Mouse (Mus musculus): ENCODE results near the gene Cdh16.
"Not testable (repeated sequence)": the region's sequence is repeated elsewhere in the genome, so short reads cannot be mapped to it uniquely, and the experiment has no call there.

The Cdh16 gene

GRCm38 (mm10) chr8:104624161-104624560 lies at the start of gene Cdh16:
Cdh16 (minus strand) TSS chr8:104624396.
- DNase-seq: no peak

DNA sequence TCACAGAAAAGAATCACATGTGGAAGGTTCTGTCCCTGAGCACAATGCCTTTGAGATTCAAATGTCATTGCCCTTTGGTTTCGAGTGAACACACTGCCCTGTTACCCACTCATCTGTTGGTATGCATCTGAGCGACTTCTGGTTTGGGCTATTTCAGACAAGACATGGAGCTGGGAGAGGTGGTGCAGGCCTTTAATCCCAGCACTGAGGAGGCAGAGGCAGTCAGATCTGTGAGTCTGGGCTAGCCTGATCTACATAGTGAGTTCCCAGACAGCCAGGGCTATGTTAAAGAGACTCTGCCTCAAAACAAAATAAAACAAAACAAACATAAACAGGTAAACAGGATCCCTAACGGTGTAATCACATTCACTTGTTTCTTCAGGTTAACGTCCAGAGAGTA lies 31.4 kb upstream of the Cdh16 start:
- DNase-seq: no peak

- peak; percentile 90 to 91 for DNase-seq
These were observed 30.8 kb upstream of the Cdh16 start for GRCm38 (mm10) chr8:104654984-104655383.

GRCm38 (mm10) chr8:104644187-104644586 lies 20.0 kb upstream of the Cdh16 start:
- not testable (repeated sequence) for DNase-seq

- no peak for DNase-seq
These were observed 18.1 kb upstream of the Cdh16 start for GRCm38 (mm10) chr8:104642324-104642654.

- peak; percentile 89 to 91 for DNase-seq
These were observed 17.5 kb upstream of the Cdh16 start, which contains the start of gene Ciao2b for GRCm38 (mm10) chr8:104641426-104642323. Ciao2b (minus strand) TSS chr8:104641965.

DNA sequence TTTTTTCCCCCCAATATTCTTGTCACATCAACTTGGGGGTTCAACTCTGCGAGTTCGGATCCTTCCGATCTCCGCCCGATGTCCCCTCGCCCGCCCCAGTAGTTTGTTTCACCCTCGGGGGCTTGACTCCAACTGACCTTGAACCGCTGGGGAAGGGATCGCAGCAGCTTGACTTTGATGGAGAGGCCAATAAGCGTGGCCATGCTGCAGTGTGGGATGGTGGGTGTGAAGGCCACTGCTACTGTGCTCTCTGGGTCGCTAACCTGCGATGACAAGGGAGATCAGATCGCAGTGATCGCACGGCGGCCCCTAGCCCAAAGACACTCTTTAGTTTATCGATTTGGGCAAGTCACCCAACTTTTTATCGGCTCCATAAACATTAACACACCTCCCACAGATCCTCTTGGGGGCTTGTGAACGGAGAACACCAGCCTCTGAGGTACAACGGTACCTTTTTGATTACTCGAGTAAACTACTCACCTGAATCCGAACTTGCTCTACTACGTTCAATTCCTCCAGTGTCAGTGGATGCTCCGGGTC lies 16.7 kb upstream of the Cdh16 start:
- DNase-seq: no peak

GRCm38 (mm10) chr8:104640241-104640640 lies 16.0 kb upstream of the Cdh16 start:
- DNase-seq: no peak

- no peak for DNase-seq
These were observed 13.8 kb upstream of the Cdh16 start for GRCm38 (mm10) chr8:104638010-104638409.

DNA sequence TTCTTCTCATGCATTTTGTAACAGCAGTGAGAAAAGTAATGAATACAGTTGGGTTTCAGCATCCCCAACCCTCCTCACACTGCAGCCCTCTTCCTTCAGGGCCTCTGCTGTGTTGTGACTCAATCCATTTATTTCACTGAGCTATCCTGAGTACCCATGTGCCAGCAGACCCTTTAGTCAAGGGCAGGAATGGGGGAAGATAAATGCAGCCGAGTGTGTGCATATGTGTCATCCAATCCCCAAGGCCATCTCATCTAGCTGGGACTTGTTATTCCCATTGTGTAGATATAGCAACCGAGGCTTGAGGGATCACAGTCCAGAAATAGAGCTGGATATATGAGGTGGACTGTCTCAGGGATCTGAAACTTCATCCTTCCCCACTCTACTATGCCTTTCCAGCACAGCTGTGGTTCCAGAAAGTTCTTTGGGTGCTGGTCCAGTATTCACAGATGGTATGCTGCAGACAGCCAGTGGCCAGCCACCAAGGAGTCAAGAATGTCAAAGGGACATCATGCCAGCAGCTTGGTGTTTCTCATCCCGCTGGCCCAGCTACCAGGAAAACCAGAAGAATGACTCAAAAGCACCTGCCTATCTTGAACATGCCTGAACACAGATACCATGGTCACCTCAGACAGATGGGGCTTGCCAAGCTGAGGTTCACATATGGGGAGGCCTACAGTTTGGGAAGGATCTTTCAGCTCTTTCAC lies 11.0 kb upstream of the Cdh16 start:
- DNase-seq: no peak

DNA sequence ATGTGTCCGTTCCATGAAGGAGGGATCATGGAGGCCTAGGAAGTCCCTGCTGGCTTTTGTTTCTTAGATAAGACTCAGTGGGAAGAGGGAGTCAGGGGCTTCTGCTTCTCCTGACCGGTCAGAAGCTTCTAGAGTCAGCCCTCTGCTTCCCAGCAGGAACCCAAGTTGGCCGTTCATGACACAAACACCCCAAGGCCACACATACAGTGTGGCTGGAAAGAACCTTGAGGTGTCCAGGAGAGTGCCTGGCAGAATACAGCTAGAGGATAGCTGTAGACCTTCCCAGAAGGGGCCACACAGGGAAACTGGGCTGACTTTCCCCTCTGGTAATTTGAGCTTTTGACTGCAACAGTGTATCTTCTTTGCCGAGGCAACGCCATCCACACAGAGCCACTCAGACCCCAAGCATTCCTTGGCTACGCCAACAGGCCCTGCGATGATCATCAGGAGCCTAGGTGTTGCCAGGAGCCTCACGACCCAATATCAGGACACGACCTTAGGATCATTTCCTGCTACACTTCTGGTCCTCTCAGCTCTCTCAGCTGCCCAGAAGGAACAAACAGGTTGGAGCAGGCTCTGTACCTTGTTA lies 9.1 kb upstream of the Cdh16 start:
- DNase-seq: no peak

DNA sequence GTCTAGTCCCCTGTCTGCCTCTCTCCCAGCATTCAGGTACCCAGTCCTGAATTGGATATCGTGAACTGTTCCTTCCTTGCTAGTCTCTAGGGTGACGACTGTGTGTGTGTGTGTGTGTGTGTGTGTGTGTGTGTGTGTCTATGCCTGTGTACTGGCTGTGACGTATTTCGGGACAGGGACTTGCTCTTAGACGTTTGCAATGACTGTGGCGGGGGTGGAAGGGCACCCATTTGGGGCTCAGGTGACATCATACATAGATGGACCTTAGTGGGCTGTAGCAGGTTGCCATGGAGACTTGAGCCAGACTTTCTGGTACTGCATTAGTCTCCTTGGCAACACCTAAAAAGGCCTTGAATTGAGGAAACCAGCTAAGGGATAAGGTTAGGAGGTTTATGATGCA lies 8.3 kb upstream of the Cdh16 start:
- DNase-seq: no peak

GRCm38 (mm10) chr8:104631975-104632374 lies 7.8 kb upstream of the Cdh16 start:
- no peak for DNase-seq

DNA sequence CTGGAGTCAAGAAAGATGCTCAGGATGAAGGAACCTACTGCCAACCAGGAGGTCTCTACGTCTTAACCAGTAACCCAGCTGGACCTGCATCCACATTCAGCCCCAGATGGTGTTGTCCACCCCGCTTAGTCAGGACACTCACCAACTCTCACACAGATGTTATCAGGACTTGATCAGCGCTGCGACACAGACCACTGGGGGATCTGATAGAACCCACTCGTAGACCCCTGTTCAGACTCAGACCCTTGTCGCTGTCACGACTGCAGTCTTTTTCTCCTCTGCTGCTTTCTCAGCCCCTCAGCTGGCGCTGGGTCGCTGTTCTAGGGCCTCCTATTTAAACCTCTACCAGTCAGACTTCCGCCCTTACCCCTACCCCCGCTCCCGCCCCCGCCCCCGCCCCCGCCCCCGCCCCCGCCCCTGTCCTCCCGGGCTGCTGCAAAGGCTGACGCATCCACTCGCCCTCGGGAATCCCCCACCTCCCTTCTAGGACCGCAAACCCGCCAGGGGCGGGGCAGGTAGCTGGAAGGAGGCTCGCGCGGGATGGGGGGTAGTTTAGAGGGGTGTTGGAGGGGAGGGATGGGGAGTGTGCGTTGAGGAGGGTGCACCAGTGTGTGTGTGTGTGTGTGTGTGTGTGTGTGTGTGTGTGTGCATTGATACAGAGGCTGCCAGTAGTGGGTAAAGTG lies 6.9 kb upstream of the Cdh16 start, which contains the start of gene Rrad:
Gene Rrad, minus strand, starts transcription at position 347 of the 683 bp plus-strand sequence.
- no peak for DNase-seq

DNA sequence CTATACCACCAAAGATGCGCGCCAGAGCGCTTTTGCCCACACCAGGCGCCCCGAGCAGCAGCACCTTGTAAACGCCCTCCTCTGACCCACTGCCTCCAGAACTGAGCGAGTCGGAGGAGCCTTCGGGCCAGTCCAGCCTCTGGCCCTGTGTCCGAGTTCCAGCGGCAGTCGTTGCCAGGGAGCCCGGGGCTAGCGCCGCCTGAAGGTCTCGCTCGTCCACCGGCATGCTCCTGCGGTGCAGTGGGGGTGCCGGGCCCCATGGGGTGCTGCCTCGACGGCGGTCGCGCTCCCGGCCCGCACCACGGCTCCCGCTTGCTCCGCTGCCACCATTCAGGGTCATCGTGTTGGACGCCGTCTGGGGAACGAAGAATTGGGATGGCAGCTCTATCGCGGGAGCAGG lies 6.4 kb upstream of the Cdh16 start:
- peak in 1 of 2 experiments; percentile 20 for DNase-seq

DNA sequence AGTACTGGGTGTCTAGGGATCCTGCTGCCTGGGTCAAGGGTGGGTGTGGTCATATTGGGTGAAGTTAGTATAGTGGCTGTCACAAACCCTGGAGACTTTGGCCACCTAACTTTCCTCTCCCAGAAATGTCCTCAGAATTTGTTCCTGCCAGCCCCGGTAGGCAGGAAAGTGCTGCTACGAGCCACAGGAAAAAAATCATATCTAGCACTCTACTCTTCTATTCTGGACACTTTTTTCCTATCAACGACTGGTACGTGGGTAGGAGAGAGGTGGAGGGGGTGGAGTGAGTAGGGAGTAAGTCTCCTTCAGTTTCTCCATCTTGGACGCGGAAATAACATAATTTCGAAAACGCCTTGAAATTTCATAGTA lies 5.9 kb upstream of the Cdh16 start:
- DNase-seq: no peak

DNA sequence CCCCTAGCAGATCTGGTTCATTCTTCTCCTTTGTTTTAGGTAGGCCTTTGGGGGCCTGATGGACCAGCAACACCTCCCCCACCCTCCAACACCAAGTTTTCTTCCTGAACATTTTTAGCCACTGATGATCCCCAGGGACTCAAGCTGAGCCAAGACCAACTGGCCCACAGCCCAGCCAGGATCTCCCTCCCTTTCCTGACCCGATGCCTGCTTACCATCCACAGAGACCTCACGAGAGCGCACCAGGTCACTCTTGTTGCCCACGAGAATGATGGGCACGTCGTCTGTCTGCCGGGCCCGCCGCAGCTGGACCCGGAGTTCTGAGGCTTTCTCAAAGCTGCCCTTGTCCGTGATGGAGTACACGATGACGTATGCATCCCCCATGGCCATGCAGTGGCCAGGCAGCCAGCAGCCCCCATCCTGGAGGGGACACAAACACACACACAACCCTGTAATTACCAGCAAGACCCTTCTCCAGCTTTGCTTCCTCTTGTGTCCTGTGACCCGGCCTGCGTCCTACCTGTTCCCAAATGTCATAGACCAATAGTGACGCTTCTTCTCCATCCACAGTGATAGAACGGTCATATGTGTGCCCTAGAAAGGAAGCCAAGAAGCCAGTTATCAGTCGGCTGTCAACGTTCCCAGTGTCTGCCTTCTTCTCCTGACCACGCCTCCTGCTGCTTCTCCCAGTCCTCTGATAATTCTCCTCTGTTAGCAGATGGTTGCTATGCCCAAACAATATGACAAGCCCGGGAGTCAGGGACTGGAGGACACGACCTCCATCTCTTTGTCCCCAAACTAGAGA lies 5.3 kb upstream of the Cdh16 start:
- peak; percentile 60 to 65 for DNase-seq

DNA sequence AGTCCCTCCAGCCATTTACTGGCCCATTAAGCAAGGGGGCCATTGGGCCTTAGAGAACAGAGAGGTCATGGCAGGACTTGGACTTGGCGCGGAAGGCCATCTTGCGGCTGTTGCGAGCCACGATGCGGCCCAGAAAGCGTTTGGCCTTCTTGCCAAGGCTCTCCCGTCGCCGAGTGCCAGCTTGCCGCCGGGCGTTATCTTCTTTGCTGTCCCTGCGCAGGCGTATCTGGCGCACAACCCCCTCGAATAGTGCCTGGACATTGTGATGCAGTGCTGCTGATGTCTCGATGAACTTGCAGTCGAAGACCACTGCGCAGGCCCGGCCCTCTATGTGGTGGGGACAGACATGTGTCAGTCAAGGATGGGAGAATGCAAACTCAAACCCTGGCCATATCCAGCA lies 4.2 kb upstream of the Cdh16 start:
- no peak for DNase-seq

DNA sequence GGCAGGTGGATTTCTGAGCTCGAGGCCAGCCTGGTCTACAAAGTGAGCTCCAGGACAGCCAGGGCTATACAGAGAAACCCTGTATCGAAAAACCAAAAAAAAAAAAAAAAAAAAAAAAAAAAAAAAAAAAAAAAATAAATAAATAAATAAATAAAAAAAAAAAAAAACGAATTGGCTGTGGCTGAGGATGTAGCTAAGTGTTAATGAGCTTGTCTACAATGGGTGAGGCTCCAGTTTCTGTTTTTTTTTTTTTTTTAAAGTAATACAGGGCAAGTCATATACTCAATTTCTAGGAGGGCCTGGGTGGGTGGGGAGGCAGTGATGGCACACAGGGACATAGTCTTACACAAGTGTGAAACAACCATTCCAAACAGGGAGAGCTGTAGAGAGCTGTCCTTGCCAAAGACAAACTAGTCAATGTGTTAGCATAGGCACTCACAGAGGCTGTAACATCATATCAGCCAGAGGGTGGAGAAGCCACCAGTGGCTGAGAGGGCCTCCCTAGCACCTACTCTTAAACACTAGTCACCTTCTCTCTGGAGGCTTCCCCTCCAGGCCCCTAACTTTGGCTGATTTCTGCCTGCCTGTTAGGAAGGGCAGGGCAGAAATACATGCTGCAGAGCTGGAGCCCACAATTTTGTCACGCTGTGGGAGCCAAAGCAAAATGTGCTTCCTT lies 3.0 kb upstream of the Cdh16 start:
- no peak for DNase-seq

- no peak for DNase-seq
These were observed 3.4 kb downstream of the Cdh16 start for GRCm38 (mm10) chr8:104620765-104621164.

DNA sequence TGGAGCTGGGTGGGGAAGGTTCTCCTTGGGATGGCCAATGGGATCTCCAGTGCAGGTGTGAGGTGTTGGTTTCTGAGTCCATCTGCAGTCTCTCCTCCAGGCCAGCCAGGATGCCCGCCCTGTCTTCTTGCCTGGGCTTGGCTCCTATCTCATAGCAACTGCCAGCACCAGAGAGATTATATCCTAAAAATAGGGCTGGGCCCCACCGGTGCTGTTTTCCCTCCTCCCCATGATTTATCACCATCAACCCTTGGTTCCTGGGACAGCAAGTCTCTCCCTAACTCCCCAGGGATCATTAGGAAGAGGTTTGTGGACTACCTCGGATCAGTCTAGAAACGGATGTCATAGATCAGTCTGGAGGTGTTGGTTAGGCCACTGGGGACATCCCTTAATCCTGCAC lies 11.1 kb downstream of the Cdh16 start:
- no peak for DNase-seq
